Mouse (Mus musculus) limb, embryonic 14.5 days (tissue): ENCODE data around the gene Nme7. TPM values are rescaled to one million over a fixed set of nuclear protein-coding genes. Genes with fewer than 3 reads are reported as not detected.

Experiments used
- ATAC-seq: fragments of 200-750 bp; cut with Nextera tagmentation; 2 replicates; pipeline ENCODE4 v1.8.0; 2017; ENCODE audit warnings: low read depth, moderate number of reproducible peaks, moderate TSS enrichment; ENCODE audit not compliant: low FRiP score
- DNase-seq: peaks from one replicate; pipeline ENCODE4 v3.0.0-alpha.2; 2015; ENCODE audit warnings: low spot score
- H3K27ac ChIP-seq: fragments of 300-500 bp; sonication (generic); replicated peaks from 2 replicates; pipeline ENCODE4 v1.5.1; 2014; ENCODE audit warnings: low read depth, mild to moderate bottlenecking, low read length, moderate library complexity, mixed read lengths
- H3K27me3 ChIP-seq: fragments of 300-500 bp; sonication (generic); 2 replicates; pipeline ENCODE4 v1.6.1; 2014; ENCODE audit warnings: low read length, mixed read lengths; ENCODE audit not compliant: control insufficient read depth, insufficient read depth
- H3K36me3 ChIP-seq: fragments of 300-500 bp; sonication (generic); 2 replicates; pipeline ENCODE4 v1.6.1; 2014; ENCODE audit warnings: mild to moderate bottlenecking, low read length, moderate library complexity, mixed read lengths; ENCODE audit not compliant: control insufficient read depth, insufficient read depth
- H3K4me1 ChIP-seq: fragments of 300-500 bp; sonication (generic); 2 replicates; pipeline ENCODE4 v1.6.1; 2014; ENCODE audit warnings: antibody characterized with exemption, low read length, mixed read lengths; ENCODE audit not compliant: control insufficient read depth, insufficient read depth
- H3K4me2 ChIP-seq: fragments of 300-500 bp; sonication (generic); replicated peaks from 2 replicates; pipeline ENCODE4 v1.6.1; 2014; ENCODE audit warnings: low read depth, mild to moderate bottlenecking, low read length, moderate library complexity; ENCODE audit not compliant: severe bottlenecking
- H3K4me3 ChIP-seq: fragments of 300-500 bp; sonication (generic); replicated peaks from 2 replicates; pipeline ENCODE4 v1.5.1; 2014; ENCODE audit warnings: low read length
- H3K9ac ChIP-seq: fragments of 300-500 bp; sonication (generic); 2 replicates; pipeline ENCODE4 v1.6.1; 2014; ENCODE audit warnings: mild to moderate bottlenecking, low read depth, low read length, moderate library complexity; ENCODE audit not compliant: severe bottlenecking
- H3K9me3 ChIP-seq: fragments of 300-500 bp; sonication (generic); 2 replicates; pipeline ENCODE4 v1.6.1; 2016; ENCODE audit warnings: low read length; ENCODE audit not compliant: control insufficient read depth
- POLR2A ChIP-seq: fragments of 200-500 bp; IDR thresholded peaks from 2 replicates; pipeline ENCODE4 v1.8.0; 2012; ENCODE audit warnings: inconsistent platforms, mild to moderate bottlenecking, moderate library complexity, borderline replicate concordance; ENCODE audit not compliant: insufficient read depth, insufficient read length; ENCODE audit errors: extremely low read depth
- WGBS: fragments of 180-500 bp; shearing (Covaris S2); extraction: QIAGEN DNeasy Blood & Tissue Kit; methylation state at CpG from one replicate; pipeline ENCODE4 v1.1.7; 2014; 5-methylcytosine and 5-hydroxymethylcytosine counted together
- polyA plus RNA-seq, 2 experiments: library from polyadenylated mRNA; depleted of rRNA in 1 of 2; stranded (reverse) in 1 of 2; unstranded in 1 of 2; fragments of >200 nt; fragmentation: Nextera tagmentation in 1 of 2; extraction: Ambion mirVana in 1 of 2; gene quantifications; 2 replicates each; pipeline versions ENCODE4 v1.2.1 to v1.2.3; 2012 to 2014

Nme7 gene
- polyA plus RNA-seq, 2 experiments, result 22.1 to 31.2 TPM

DNA sequence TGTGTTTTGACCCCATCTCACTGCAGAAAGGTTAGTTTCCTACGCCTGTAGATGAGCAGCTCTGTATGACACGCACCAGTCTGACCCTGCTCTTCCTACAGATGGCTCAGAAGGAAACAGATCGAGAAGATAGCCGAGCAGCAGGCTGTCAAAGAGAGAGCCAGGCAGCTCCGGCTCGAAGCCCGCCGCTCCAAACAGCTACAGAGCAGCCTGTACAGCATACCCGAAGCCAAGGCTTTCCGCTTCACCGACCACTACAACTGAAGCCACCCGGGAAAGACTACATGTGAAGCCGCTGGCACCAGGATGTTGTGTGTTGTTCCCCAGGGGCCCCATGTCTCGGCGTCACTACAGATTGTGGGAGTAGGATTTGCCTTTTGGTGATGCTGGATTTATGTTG is 16.5 kb upstream of the Nme7 start:
- Histone ChIP-seq H3K4me3 (no peak overlapping the region), H3K27ac (no peak overlapping the region), H3K36me3 (peaks cover 22% of the 10 kb centered on the region), H3K27me3 (no peaks in the 10 kb centered on the region), H3K9ac (no peak overlapping the region), H3K4me2 (no peak overlapping the region), H3K4me1 (no peaks in the 10 kb centered on the region), H3K9me3 (no peaks in the 10 kb centered on the region)
- no peak for TF ChIP-seq POLR2A
- no peak for ATAC-seq
- DNase-seq, result no peak
- 70% methylated on average over 15 of the region's 15 CpGs for WGBS

DNA sequence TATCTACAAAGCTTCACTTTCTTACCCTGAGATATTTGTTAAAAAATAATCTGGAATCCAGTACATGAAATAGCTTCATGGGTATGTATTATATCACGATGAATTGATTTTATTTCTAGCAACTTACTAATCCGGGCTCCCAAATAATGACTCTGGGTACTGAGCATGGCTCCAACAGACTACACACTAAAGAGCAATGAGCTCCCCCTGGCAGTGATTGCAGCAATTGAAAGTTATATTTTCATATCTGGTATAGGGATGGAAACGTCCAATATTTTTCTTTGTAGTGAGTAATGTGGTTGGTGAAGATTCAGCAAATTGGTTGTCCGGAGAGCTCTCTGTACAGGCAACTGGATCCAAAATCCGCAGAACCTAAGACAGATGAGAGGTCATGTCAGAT is 11.9 kb upstream of the Nme7 start:
- Histone ChIP-seq H3K4me2 (no peak overlapping the region), H3K27me3 (no peaks in the 10 kb centered on the region), H3K4me3 (no peak overlapping the region), H3K9me3 (no peaks in the 10 kb centered on the region), H3K27ac (no peak overlapping the region), H3K9ac (no peak overlapping the region), H3K36me3 (peaks cover 51% of the 10 kb centered on the region), H3K4me1 (no peaks in the 10 kb centered on the region)
- DNase-seq, result no peak
- TF ChIP-seq POLR2A, result no peak
- 89% methylated on average over 5 of the region's 5 CpGs for WGBS
- no peak for ATAC-seq

DNA sequence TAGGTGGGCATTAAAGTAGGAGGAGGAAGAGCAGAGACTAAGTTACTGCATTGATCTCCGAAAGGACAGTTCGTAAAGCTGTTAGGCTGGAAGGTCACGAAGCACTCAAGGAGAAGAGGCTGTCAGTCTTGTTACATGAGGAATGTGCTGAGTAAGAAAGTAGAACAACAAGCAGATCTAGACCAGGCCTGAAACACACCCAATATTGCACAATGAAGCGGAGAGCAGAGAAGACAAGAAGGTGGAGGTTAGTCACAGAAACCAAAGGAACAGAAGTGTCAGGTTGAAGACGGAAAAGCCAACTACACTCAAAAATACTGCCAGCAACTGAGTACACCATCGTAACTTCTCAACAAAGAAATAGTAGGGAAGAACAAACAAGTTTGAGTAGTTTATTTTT is 9.8 kb upstream of the Nme7 start:
- Histone ChIP-seq H3K9ac (no peak overlapping the region), H3K27ac (no peak overlapping the region), H3K4me1 (no peaks in the 10 kb centered on the region), H3K4me2 (no peak overlapping the region), H3K27me3 (no peaks in the 10 kb centered on the region), H3K36me3 (peaks cover 69% of the 10 kb centered on the region), H3K4me3 (no peak overlapping the region), H3K9me3 (no peaks in the 10 kb centered on the region)
- ATAC-seq (no peak), DNase-seq (no peak)
- TF ChIP-seq POLR2A, result no peak
- WGBS, result 90% methylated on average over 6 of the region's 6 CpGs

DNA sequence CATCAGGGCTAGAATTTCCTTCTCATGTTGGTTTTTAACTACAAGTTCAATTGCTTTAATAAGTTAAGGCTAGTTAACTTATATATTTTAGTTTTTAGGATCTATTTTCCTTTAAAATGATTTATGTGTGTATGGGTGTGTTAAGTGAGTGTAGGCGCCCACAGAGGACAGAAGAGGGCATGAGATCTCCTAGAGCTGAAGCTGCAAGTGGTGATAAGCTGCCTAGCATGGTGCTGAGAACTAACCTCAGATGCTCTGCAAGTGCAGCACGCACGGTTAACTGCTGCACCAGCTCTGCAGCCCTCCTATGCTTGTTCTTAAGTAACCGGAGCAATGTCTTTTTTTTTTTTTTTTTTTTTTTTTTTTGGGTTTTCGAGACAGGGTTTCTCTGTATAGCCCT is 7.4 kb upstream of the Nme7 start:
- H3K27ac ChIP-seq, result no peak overlapping the region
- no peak overlapping the region for H3K4me2 ChIP-seq
- TF ChIP-seq POLR2A, result no peak
- H3K9me3 ChIP-seq, result no peaks in the 10 kb centered on the region
- WGBS, result 90% methylated on average over 4 of the region's 5 CpGs
- H3K9ac ChIP-seq, result no peak overlapping the region
- H3K36me3 ChIP-seq, result peaks cover 75% of the 10 kb centered on the region
- no peaks in the 10 kb centered on the region for H3K4me1 ChIP-seq
- H3K4me3 ChIP-seq, result no peak overlapping the region
- DNase-seq, result no peak
- no peaks in the 10 kb centered on the region for H3K27me3 ChIP-seq
- ATAC-seq, result no peak

DNA sequence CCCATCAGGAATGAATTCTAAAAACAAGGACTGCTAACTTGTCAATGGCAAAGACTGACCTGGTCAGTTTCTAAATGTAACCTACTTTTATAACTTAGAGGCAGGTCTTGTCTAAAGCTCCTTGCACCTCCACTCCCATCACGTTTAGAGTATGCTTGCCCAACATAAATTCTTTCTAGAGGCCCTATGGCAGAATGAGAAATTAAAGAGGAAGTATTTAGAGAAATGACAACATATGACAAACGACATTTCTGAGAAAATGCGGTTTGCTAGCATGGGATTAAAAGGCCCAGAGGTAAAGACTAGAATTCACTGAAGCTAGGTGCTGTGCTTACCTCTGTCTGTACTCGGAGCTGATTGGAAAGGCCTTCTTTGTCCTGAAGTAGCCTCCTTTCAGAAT is 2.0 kb upstream of the Nme7 start:
- H3K9me3 ChIP-seq, result no peaks in the 10 kb centered on the region
- peaks cover 49% of the 10 kb centered on the region for H3K36me3 ChIP-seq
- H3K27ac ChIP-seq, result no peak overlapping the region
- DNase-seq, result no peak
- no peak overlapping the region for H3K4me3 ChIP-seq
- ATAC-seq, result no peak
- TF ChIP-seq POLR2A, result no peak
- H3K27me3 ChIP-seq, result no peaks in the 10 kb centered on the region
- H3K9ac ChIP-seq, result no peak overlapping the region
- no peak overlapping the region for H3K4me2 ChIP-seq
- H3K4me1 ChIP-seq, result 0 out of 2 replicates have a peak, but pooled peaks cover 2% of the 10 kb centered on the region
- WGBS, result 92% methylated on average over 4 of the region's 4 CpGs
